Mouse (Mus musculus): ENCODE measurements around the gene Gm45234. TPM values are rescaled to one million over a fixed set of nuclear protein-coding genes. Genes with fewer than 3 reads are reported as not detected.
A peak's percentile ranks its signal among the peaks of the same experiment; 100 is the strongest.

Gene Gm45234
- polyA plus RNA-seq, 1 experiment from 2014 or later = not detected

- Histone ChIP-seq H3K4me1 (replicated peaks; ENCODE audit: control insufficient read depth, insufficient read depth) (no peaks in the 10 kb centered on the region), H3K4me2 (replicated peaks; ENCODE audit: low read depth) (no peak overlapping the region), H3K9me3 (ENCODE audit: control insufficient read depth, low read length) (no peaks in the 10 kb centered on the region), H3K9ac (ENCODE audit: low read length) (no peak overlapping the region), H3K4me3 (ENCODE audit: low read depth, low read length) (no peak overlapping the region), H3K27me3 (ENCODE audit: control insufficient read depth, insufficient read depth, low read length) (no peaks in the 10 kb centered on the region), H3K36me3 (ENCODE audit: control insufficient read depth, insufficient read depth, low read length) (peaks cover 13% of the 10 kb centered on the region; the same call in 1 of the 2 replicates), H3K27ac (replicated peaks) (no peak overlapping the region)
- DNase-seq (ENCODE audit: low spot score) (no peak), ATAC-seq (ENCODE audit: low FRiP score, low TSS enrichment) (no peak)
- 90% methylated on average over 2 of the region's 2 CpGs for WGBS
- TF ChIP-seq EP300 (optimal IDR thresholded peaks at IDR 0.05) (no peak), CTCF (IDR thresholded peaks at IDR 0.05; ENCODE audit: low read depth) (no peak)
Measured at GRCm38 (mm10) chr6:124704417-124704816, 51.4 kb downstream of the Gm45234 start.

GRCm38 (mm10) chr6:124703789-124704188 is 52.0 kb downstream of the Gm45234 start:
- no peaks in the 10 kb centered on the region for H3K9me3 ChIP-seq (ENCODE audit: control insufficient read depth, low read length)
- ATAC-seq (ENCODE audit: low FRiP score, low TSS enrichment) (no peak), DNase-seq (ENCODE audit: low spot score) (no peak)
- no peak overlapping the region for H3K4me2 ChIP-seq (replicated peaks; ENCODE audit: low read depth)
- no peak overlapping the region for H3K9ac ChIP-seq (ENCODE audit: low read length)
- no peak overlapping the region for H3K4me3 ChIP-seq (ENCODE audit: low read depth, low read length)
- WGBS = 60% methylated on average over 7 of the region's 7 CpGs
- TF ChIP-seq EP300 (optimal IDR thresholded peaks at IDR 0.05) (no peak), CTCF (IDR thresholded peaks at IDR 0.05; ENCODE audit: low read depth) (no peak)
- no peaks in the 10 kb centered on the region for H3K27me3 ChIP-seq (ENCODE audit: control insufficient read depth, insufficient read depth, low read length)
- H3K4me1 ChIP-seq (replicated peaks; ENCODE audit: control insufficient read depth, insufficient read depth) = no peaks in the 10 kb centered on the region
- no peak overlapping the region for H3K27ac ChIP-seq (replicated peaks)
- peaks cover 14% of the 10 kb centered on the region; the same call in 1 of the 2 replicates for H3K36me3 ChIP-seq (ENCODE audit: control insufficient read depth, insufficient read depth, low read length)

GRCm38 (mm10) chr6:124702784-124703103 is 53.1 kb downstream of the Gm45234 start:
- Histone ChIP-seq H3K9me3 (ENCODE audit: control insufficient read depth, low read length) (no peaks in the 10 kb centered on the region), H3K9ac (ENCODE audit: low read length) (no peak overlapping the region), H3K27me3 (ENCODE audit: control insufficient read depth, insufficient read depth, low read length) (no peaks in the 10 kb centered on the region), H3K4me2 (replicated peaks; ENCODE audit: low read depth) (no peak overlapping the region), H3K4me3 (ENCODE audit: low read depth, low read length) (no peak overlapping the region), H3K36me3 (ENCODE audit: control insufficient read depth, insufficient read depth, low read length) (peaks cover 17% of the 10 kb centered on the region; the same call in 1 of the 2 replicates), H3K4me1 (replicated peaks; ENCODE audit: control insufficient read depth, insufficient read depth) (no peaks in the 10 kb centered on the region), H3K27ac (replicated peaks) (no peak overlapping the region)
- DNase-seq (ENCODE audit: low spot score) (peak; percentile 79), ATAC-seq (ENCODE audit: low FRiP score, low TSS enrichment) (peak; percentile 71)
- TF ChIP-seq EP300 (optimal IDR thresholded peaks at IDR 0.05) (no peak), CTCF (IDR thresholded peaks at IDR 0.05; ENCODE audit: low read depth) (peak; percentile 91)
- 53% methylated on average over 3 of the region's 3 CpGs for WGBS

GRCm38 (mm10) chr6:124702102-124702783 is 53.6 kb downstream of the Gm45234 start:
- Histone ChIP-seq H3K4me2 (replicated peaks; ENCODE audit: low read depth) (no peak overlapping the region), H3K4me3 (ENCODE audit: low read depth, low read length) (no peak overlapping the region), H3K27me3 (ENCODE audit: control insufficient read depth, insufficient read depth, low read length) (no peaks in the 10 kb centered on the region), H3K9ac (ENCODE audit: low read length) (no peak overlapping the region), H3K9me3 (ENCODE audit: control insufficient read depth, low read length) (no peaks in the 10 kb centered on the region), H3K27ac (replicated peaks) (no peak overlapping the region), H3K4me1 (replicated peaks; ENCODE audit: control insufficient read depth, insufficient read depth) (no peaks in the 10 kb centered on the region), H3K36me3 (ENCODE audit: control insufficient read depth, insufficient read depth, low read length) (peaks cover 17% of the 10 kb centered on the region; the same call in 1 of the 2 replicates)
- 85% methylated on average over 17 of the region's 17 CpGs for WGBS
- ATAC-seq (ENCODE audit: low FRiP score, low TSS enrichment) = 0 out of 2 replicates have a peak, but pooled peaks have one; percentile 10
- no peak for DNase-seq (ENCODE audit: low spot score)
- no peak for TF ChIP-seq EP300 (optimal IDR thresholded peaks at IDR 0.05)
- peak; percentile 60 for TF ChIP-seq CTCF (IDR thresholded peaks at IDR 0.05; ENCODE audit: low read depth)

- TF ChIP-seq EP300 (optimal IDR thresholded peaks at IDR 0.05) = no peak
- TF ChIP-seq CTCF (IDR thresholded peaks at IDR 0.05; ENCODE audit: low read depth) = peak; percentile 52
- no peak overlapping the region for H3K9ac ChIP-seq (ENCODE audit: low read length)
- H3K4me1 ChIP-seq (replicated peaks; ENCODE audit: control insufficient read depth, insufficient read depth) = no peaks in the 10 kb centered on the region
- H3K4me3 ChIP-seq (ENCODE audit: low read depth, low read length) = no peak overlapping the region
- H3K36me3 ChIP-seq (ENCODE audit: control insufficient read depth, insufficient read depth, low read length) = peaks cover 17% of the 10 kb centered on the region; the same call in 1 of the 2 replicates
- no peaks in the 10 kb centered on the region for H3K9me3 ChIP-seq (ENCODE audit: control insufficient read depth, low read length)
- H3K4me2 ChIP-seq (replicated peaks; ENCODE audit: low read depth) = no peak overlapping the region
- 66% methylated on average over 8 of the region's 8 CpGs for WGBS
- no peak overlapping the region for H3K27ac ChIP-seq (replicated peaks)
- H3K27me3 ChIP-seq (ENCODE audit: control insufficient read depth, insufficient read depth, low read length) = no peaks in the 10 kb centered on the region
- ATAC-seq (ENCODE audit: low FRiP score, low TSS enrichment) (no peak), DNase-seq (ENCODE audit: low spot score) (no peak)
Measured at GRCm38 (mm10) chr6:124701338-124701737, 54.5 kb downstream of the Gm45234 start.

- DNase-seq (ENCODE audit: low spot score) = peak; percentile 48
Measured at GRCm38 (mm10) chr6:124699962-124700610, 55.7 kb downstream of the Gm45234 start.

More at GRCm38 (mm10) chr6:124699962-124700610, 55.7 kb downstream of the Gm45234 start:
- Histone ChIP-seq H3K4me3 (ENCODE audit: low read depth, low read length) (no peak overlapping the region), H3K9ac (ENCODE audit: low read length) (no peak overlapping the region), H3K4me2 (replicated peaks; ENCODE audit: low read depth) (no peak overlapping the region), H3K4me1 (replicated peaks; ENCODE audit: control insufficient read depth, insufficient read depth) (no peaks in the 10 kb centered on the region), H3K27ac (replicated peaks) (no peak overlapping the region), H3K27me3 (ENCODE audit: control insufficient read depth, insufficient read depth, low read length) (no peaks in the 10 kb centered on the region), H3K36me3 (ENCODE audit: control insufficient read depth, insufficient read depth, low read length) (peaks cover 17% of the 10 kb centered on the region; the same call in 1 of the 2 replicates), H3K9me3 (ENCODE audit: control insufficient read depth, low read length) (no peaks in the 10 kb centered on the region)
- WGBS = 70% methylated on average over 11 of the region's 11 CpGs
- ATAC-seq (ENCODE audit: low FRiP score, low TSS enrichment) = peak; percentile 46
- TF ChIP-seq EP300 (optimal IDR thresholded peaks at IDR 0.05) (no peak), CTCF (IDR thresholded peaks at IDR 0.05; ENCODE audit: low read depth) (no peak)
